In genomic region chr15:6519417-6520255, GRCm38 (mm10) we compare ENCODE assay signal across 13 mouse cellular contexts. TPM values are rescaled to one million over a fixed set of nuclear protein-coding genes. Genes with fewer than 3 reads are reported as not detected.
A peak's percentile ranks its signal among the peaks of the same experiment; 100 is the strongest.
DNase-seq lines count a peak whose midpoint lies in the region; ATAC-seq lines count a peak whose summit lies in the region.
"Had no signal": no experiment of that assay in that cellular context is flagged by ENCODE, and none has a peak within 500 bp of the region (broad histone marks: within the 10 kb centered on the region; RNA-seq: fewer than 3 reads in every experiment).

No protein-coding gene starts in this region.

- DNase-seq in frontal cortex, postnatal 10 days (ENCODE audit: low spot score in 2 of 2): no peak
- peak; percentile 51 for DNase-seq in T-cell, adult 2 months (ENCODE audit: low spot score)
- no peak for DNase-seq in right cerebral cortex, postnatal 4 days
- DNase-seq in left cerebral cortex, adult 18-20 months (ENCODE audit: low spot score in 2 of 2): no peak
- DNase-seq in forebrain, embryonic 10.5 days (ENCODE audit: extremely low spot score, low spot score): no peak
- DNase-seq: cerebellum, postnatal 10 days; left cerebral cortex, postnatal 4 days had no signal

- no peaks in the 10 kb centered on the region for H3K4me1 ChIP-seq in forebrain, embryonic 10.5 days
- H3K4me1 ChIP-seq: embryonic facial prominence, embryonic 12.5 days; heart, embryonic 15.5 days had no signal

- WGBS in forebrain, embryonic 10.5 days: 93% methylated on average over 19 of the region's 19 CpGs

- no peak overlapping the region for H3K27ac ChIP-seq in forebrain, embryonic 10.5 days
- H3K27ac ChIP-seq: embryonic facial prominence, embryonic 12.5 days; heart, embryonic 15.5 days; hindbrain, postnatal 0 days had no signal

- ATAC-seq in frontal cortex, adult (ENCODE audit: low TSS enrichment): peak; percentile 25; the same call in 1 of the 2 replicates
- ATAC-seq in inflammation-experienced regulatory T-cells, adult 6 months: peak; percentile 75
- peak; percentile 24 for ATAC-seq in megakaryocyte progenitor cell, adult 5-6 weeks (replicated peaks; ENCODE audit: poor library complexity)
- ATAC-seq: hindbrain, postnatal 0 days had no signal

- no peak overlapping the region for H3K4me3 ChIP-seq in forebrain, embryonic 10.5 days
- H3K4me3 ChIP-seq: embryonic facial prominence, embryonic 12.5 days; heart, embryonic 15.5 days had no signal

- H3K27me3 ChIP-seq in forebrain, embryonic 10.5 days (ENCODE audit: poor library complexity, severe bottlenecking): no peaks in the 10 kb centered on the region
- H3K27me3 ChIP-seq: embryonic facial prominence, embryonic 12.5 days; heart, embryonic 15.5 days had no signal

- no peaks in the 10 kb centered on the region for H3K36me3 ChIP-seq in forebrain, embryonic 10.5 days (replicated peaks)
- H3K36me3 ChIP-seq: embryonic facial prominence, embryonic 12.5 days; heart, embryonic 15.5 days had no signal

- H3K9me3 ChIP-seq in forebrain, embryonic 10.5 days: no peaks in the 10 kb centered on the region
- H3K9me3 ChIP-seq: embryonic facial prominence, embryonic 12.5 days; heart, embryonic 15.5 days had no signal

RNA-seq across cellular contexts. Expression of gene Fyb, which starts 3.0 kb away (rescaled TPM):
- polyA plus RNA-seq in inflammation-experienced regulatory T-cells, adult 6 months (2017; shearing (Covaris generic)): 100 to 1,000 TPM; 539 to 808 (median 732) TPM
- total RNA-seq in megakaryocyte progenitor cell, adult 5-6 weeks (2015): 30.8 and 42.1 TPM in 2 replicates
- total RNA-seq in megakaryocyte progenitor cell, adult 5-6 weeks (2017): 7.2 and 15.9 TPM in 2 replicates
- total RNA-seq in left cerebral cortex, adult 18-20 months (2021): 10 to 100 TPM in 1 of 2 experiments, 1 to 10 TPM in 1; 5.9 to 12.9 TPM
- polyA plus RNA-seq in forebrain, embryonic 10.5 days (2016; fragmentation: Nextera tagmentation; extraction: Ambion mirVana): 2.3 and 3.9 TPM in 2 replicates

Comparison
In these comparisons a context has a peak if more than half of its experiments do, and no peak if none do; other contexts are left out.
1. ATAC-seq: peak in every context shown above with its lines; median percentile 75 in inflammation-experienced regulatory T-cells, adult 6 months; 25 in frontal cortex, adult; 24 in megakaryocyte progenitor cell, adult 5-6 weeks.